Mouse (Mus musculus): ENCODE measurements around the gene Erfe. TPM values are rescaled to one million over a fixed set of nuclear protein-coding genes. Genes with fewer than 3 reads are reported as not detected.

The Erfe gene
- polyA plus RNA-seq, 1 experiment from 2014 or later = 1.7 TPM

Other genes with a start within 250 kb of the Erfe start
- gene Rbm44, start 221.3 kb upstream of the Erfe start, polyA plus RNA-seq (2016; fragmentation: Nextera tagmentation; extraction: Ambion mirVana) = 2.1 and 2.7 TPM in 2 replicates
- 20.2 and 20.9 TPM in 2 replicates for gene Ramp1, start 186.6 kb upstream of the Erfe start, polyA plus RNA-seq (2016; fragmentation: Nextera tagmentation; extraction: Ambion mirVana)
- gene Ube2f, start 116.1 kb upstream of the Erfe start, polyA plus RNA-seq (2016; fragmentation: Nextera tagmentation; extraction: Ambion mirVana) = 65.2 and 66.5 TPM in 2 replicates
- gene Scly, start 68.1 kb upstream of the Erfe start, polyA plus RNA-seq (2016; fragmentation: Nextera tagmentation; extraction: Ambion mirVana) = 14.8 and 14.9 TPM in 2 replicates
- gene Espnl, start 44.4 kb upstream of the Erfe start, polyA plus RNA-seq (2016; fragmentation: Nextera tagmentation; extraction: Ambion mirVana) = 0.05 and 0.08 TPM in 2 replicates
- 44.2 and 46.7 TPM in 2 replicates for gene Klhl30, start 15.4 kb upstream of the Erfe start, polyA plus RNA-seq (2016; fragmentation: Nextera tagmentation; extraction: Ambion mirVana)
- gene Ilkap, start 32.4 kb downstream of the Erfe start, polyA plus RNA-seq (2016; fragmentation: Nextera tagmentation; extraction: Ambion mirVana) = 104 and 106 TPM in 2 replicates
- gene Hes6, start 47.6 kb downstream of the Erfe start, polyA plus RNA-seq (2016; fragmentation: Nextera tagmentation; extraction: Ambion mirVana) = 63.6 and 65.4 TPM in 2 replicates
- 3.6 and 4.0 TPM in 2 replicates for gene Per2, start 92.9 kb downstream of the Erfe start, polyA plus RNA-seq (2016; fragmentation: Nextera tagmentation; extraction: Ambion mirVana)
- 4.8 and 6.0 TPM in 2 replicates for gene Traf3ip1, start 128.2 kb downstream of the Erfe start, polyA plus RNA-seq (2016; fragmentation: Nextera tagmentation; extraction: Ambion mirVana)
- 11.0 and 12.3 TPM in 2 replicates for gene Asb1, start 174.1 kb downstream of the Erfe start, polyA plus RNA-seq (2016; fragmentation: Nextera tagmentation; extraction: Ambion mirVana)